Mouse (Mus musculus) Patski (cell line): Measurements from ENCODE around the gene Gcnt7. TPM values are rescaled to one million over a fixed set of nuclear protein-coding genes. Genes with fewer than 3 reads are reported as not detected.

ENCODE experiments used
- ATAC-seq: fragments of 100-300 bp; one replicate; pipeline ENCODE4 v1.8.0; 2021
- CTCF ChIA-PET: fragments of 350-600 bp; sonication (Branson Sonifier 250); formaldehyde crosslinking; loops from one replicate; lab custom pipeline; 2022; ENCODE audit warnings: inconsistent platforms; lab: Charles Lee
- POLR2A ChIA-PET: fragments of 350-600 bp; sonication (Branson Sonifier 250); formaldehyde crosslinking; loops from one replicate; lab custom pipeline; 2022; ENCODE audit warnings: antibody characterized with exemption, inconsistent platforms; lab: Charles Lee
- DNase-seq: peaks from one replicate; pipeline ENCODE4 v3.0.0-alpha.2; 2011; ENCODE audit warnings: low read depth, low spot score
- H3K27me3 ChIP-seq: fragments of 371-371 bp; one replicate; pipeline ENCODE4 v1.5.1; 2021
- CTCF ChIP-seq: fragments of 100-300 bp; IDR thresholded peaks from one replicate; pipeline ENCODE4 v1.5.1; 2021
- in situ Hi-C: fragments of 300-500 bp; cut with MboI; formaldehyde crosslinking; loops from 3 replicates; pipeline ENCODE4 v1.11.1; 2018; ENCODE audit warnings: low pct_unique_long_range_greater_than_20kb, mixed read lengths
- polyA plus RNA-seq: library from polyadenylated mRNA; unstranded; gene quantifications from one replicate; pipeline ENCODE4 v1.2.3, GENCODE M21; 2021

Gcnt7 gene
- polyA plus RNA-seq, 1 experiment from 2014 or later, result 0.06 TPM

DNA sequence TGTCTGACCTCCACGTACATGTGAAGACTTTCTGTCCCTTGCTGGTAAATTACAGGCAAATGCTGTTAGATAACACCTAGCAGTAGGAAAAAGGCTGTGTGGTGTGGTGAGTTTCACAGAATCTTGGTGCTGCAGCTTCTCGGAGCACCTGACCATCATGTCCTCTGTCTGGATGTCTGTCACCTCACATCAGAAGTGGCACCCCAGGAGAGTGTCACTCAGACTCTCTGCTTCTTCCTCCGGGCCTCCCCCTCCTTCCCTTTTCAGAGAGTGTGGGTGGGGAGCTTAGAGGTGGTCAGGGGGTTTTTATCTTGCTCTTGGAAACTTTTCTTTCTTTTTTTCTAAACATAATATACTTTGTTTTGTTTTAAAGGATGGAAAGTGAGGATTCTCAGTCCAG is 53.4 kb downstream of the Gcnt7 start:
- in situ Hi-C loops, result no loop called here
- no peak for ATAC-seq

DNA sequence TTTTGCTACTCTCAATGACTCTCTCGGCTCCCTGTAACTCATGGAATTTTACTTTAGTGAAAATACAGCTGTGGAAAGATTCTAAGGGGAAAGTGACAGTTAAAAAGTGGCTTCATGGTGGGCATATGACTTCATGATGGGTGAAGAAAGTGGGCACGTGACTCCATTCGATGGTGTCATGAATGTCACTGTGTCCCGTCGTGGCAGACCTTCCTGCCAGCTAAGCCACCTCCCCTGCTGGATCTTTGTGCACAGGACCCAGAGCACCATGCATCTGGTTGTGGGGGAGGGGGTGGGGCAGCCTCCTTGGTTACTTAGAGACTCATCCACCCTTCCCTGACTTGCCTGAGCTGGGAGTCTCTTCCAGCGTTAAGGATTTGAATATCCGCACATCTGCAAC is 54.2 kb downstream of the Gcnt7 start:
- POLR2A ChIA-PET, result no interaction called here
- in situ Hi-C loops, result no loop called here
- no peak for TF ChIP-seq CTCF
- ATAC-seq (no peak), DNase-seq (no peak)
- no peaks in the 10 kb centered on the region for H3K27me3 ChIP-seq
- CTCF ChIA-PET, result interaction anchor here (1.2 to 1.3 kb wide), 2 partner anchors 9 to 42 kb away, joined by 3 read pairs; no protein-coding TSS in a partner anchor

More for the DNA sequence above, 53.4 kb downstream of the Gcnt7 start:
- ChIA-PET CTCF (interaction anchor here (1.2 kb wide), 1 partner anchor 41 kb away, joined by 3 read pairs; no protein-coding TSS in a partner anchor), POLR2A (no interaction called here)
- no peak for TF ChIP-seq CTCF
- no peak for DNase-seq
- no peaks in the 10 kb centered on the region for H3K27me3 ChIP-seq

DNA sequence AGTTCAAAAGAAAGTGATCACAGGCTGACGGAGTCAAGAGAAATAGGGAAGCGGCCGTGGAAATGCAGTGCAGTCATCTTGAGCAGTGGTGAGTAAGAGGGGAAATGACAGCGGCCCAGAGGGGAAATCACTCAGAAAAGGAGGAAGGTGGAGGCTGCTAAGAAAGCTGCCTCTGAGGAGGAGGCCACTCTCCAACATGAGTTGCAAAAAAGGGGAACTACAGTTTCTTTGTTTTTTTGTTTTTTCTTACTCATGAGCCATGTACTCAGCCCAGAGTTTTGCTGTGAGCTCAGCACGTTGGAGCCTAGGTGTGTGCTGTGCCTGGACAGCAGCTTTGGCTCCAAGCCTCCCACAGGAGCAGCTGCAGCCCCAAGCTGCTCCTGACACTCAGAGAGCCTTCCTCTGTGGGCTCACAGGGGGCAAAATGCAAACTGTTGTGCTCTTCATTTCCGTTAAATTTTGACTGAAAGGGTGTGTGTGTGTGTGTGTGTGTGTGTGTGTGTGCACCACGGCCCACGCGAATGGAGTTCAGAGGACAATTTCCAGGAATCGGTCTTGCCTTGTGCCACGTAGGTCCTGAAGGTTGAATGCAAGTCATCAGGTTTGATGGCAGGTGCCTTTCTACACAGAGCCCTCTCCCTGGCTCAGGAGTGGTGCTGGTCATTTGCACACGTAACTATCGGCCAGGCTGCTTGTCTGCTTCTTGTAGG is 57.1 kb downstream of the Gcnt7 start:
- in situ Hi-C loops, result no loop called here
- ATAC-seq (no peak), DNase-seq (no peak)
- no peak for TF ChIP-seq CTCF
- ChIA-PET POLR2A (interaction anchor here (0.6 kb wide), 1 partner anchor 673 kb away, joined by 3 read pairs; no protein-coding TSS in a partner anchor), CTCF (no interaction called here)
- H3K27me3 ChIP-seq, result no peaks in the 10 kb centered on the region

Other genes starting within 250 kb of the Gcnt7 start
- gene Mc3r, start 210.1 kb downstream of the Gcnt7 start, polyA plus RNA-seq, result not detected
- gene Fam210b, start 113.0 kb downstream of the Gcnt7 start, polyA plus RNA-seq, result 15.2 TPM
- 40.7 TPM for gene Aurka, start 88.1 kb downstream of the Gcnt7 start, polyA plus RNA-seq
- gene Cstf1, start 87.9 kb downstream of the Gcnt7 start, polyA plus RNA-seq, result 34.6 TPM
- gene Cass4, start 64.8 kb downstream of the Gcnt7 start, polyA plus RNA-seq, result not detected
- gene Rtf2, start 18.0 kb downstream of the Gcnt7 start, polyA plus RNA-seq, result 76.4 TPM
- gene Fam209, start 13.9 kb upstream of the Gcnt7 start, polyA plus RNA-seq, result 0.12 TPM
- 0.03 TPM for gene Tfap2c, start 91.0 kb upstream of the Gcnt7 start, polyA plus RNA-seq